Mouse (Mus musculus) layer of hippocampus, adult 2 months (tissue): ENCODE data around the gene Nampt. TPM values are rescaled to one million over a fixed set of nuclear protein-coding genes. Genes with fewer than 3 reads are reported as not detected.
A peak's percentile ranks its signal among the peaks of the same experiment; 100 is the strongest.

ENCODE experiments used
- DNase-seq, 2 experiments: peaks; one replicate each; pipeline ENCODE4 v3.0.0; 2022; ENCODE audit warnings: low spot score in 2 of 2
- H3K27ac ChIP-seq: fragments of 200-600 bp; 2 replicates; pipeline ENCODE4 v1.8.1; 2022
- H3K4me3 ChIP-seq: fragments of 200-600 bp; 2 replicates; pipeline ENCODE4 v1.8.1; 2022; ENCODE audit warnings: mild to moderate bottlenecking
- CTCF ChIP-seq: fragments of 200-600 bp; conservative IDR thresholded peaks from 2 replicates; pipeline ENCODE4 v1.8.1; 2022; ENCODE audit warnings: antibody characterized with exemption, mild to moderate bottlenecking, moderate library complexity
- total RNA-seq, 2 experiments: library from RNA; stranded (reverse); gene quantifications; 2 replicates each; pipeline ENCODE4 v1.2.3; 2021

Nampt gene
- total RNA-seq, 2 experiments from 2014 or later: 41.3 to 42.9 TPM

DNA sequence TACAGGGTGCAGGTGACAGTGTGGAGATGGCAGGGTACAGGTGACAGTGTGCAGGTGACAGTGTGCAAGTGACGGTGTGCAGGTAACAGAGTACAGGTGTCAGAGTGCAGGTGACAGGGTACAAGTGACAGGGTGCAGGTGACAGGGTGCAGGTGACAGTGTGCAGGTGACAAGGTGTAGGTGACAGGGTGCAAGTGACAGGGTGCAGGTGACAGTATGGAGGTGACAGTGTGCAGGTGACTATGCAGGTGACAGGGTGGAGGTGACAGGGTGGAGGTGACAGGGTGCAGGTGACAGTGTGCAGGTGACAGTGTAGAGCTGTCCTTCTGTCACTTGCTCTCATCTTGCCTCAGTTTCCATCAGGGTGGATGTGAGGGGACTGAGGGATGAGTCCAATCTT is 76.5 kb downstream of the Nampt start:
- TF ChIP-seq CTCF: no peak
- no peak for DNase-seq

DNA sequence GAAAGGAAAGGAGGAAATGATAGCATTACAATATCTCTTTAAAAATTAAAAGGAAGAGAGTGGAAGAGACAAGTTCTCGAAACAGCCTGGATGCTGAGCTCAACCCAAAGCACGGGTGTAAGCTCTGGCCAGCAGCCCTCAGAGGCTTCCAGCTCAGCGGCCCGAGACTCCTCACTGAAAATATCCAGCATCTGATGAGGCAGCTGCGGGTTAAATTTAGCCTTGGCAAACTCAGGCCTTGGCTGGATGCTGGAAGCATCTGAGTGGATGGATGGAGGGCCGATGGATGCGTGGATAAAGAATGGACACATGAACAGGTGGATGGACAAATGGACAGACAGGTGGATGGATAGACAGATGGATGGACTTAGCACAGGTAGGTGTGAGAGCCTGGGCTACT is 77.2 kb downstream of the Nampt start:
- Histone ChIP-seq H3K27ac (peak overlapping the region; percentile 87), H3K4me3 (peak overlapping the region; percentile 10; the same call in 1 of the 2 replicates)
- DNase-seq: no peak
- no peak for TF ChIP-seq CTCF

More for the DNA sequence above, 76.5 kb downstream of the Nampt start:
- Histone ChIP-seq H3K27ac (no peak overlapping the region), H3K4me3 (no peak overlapping the region)

DNA sequence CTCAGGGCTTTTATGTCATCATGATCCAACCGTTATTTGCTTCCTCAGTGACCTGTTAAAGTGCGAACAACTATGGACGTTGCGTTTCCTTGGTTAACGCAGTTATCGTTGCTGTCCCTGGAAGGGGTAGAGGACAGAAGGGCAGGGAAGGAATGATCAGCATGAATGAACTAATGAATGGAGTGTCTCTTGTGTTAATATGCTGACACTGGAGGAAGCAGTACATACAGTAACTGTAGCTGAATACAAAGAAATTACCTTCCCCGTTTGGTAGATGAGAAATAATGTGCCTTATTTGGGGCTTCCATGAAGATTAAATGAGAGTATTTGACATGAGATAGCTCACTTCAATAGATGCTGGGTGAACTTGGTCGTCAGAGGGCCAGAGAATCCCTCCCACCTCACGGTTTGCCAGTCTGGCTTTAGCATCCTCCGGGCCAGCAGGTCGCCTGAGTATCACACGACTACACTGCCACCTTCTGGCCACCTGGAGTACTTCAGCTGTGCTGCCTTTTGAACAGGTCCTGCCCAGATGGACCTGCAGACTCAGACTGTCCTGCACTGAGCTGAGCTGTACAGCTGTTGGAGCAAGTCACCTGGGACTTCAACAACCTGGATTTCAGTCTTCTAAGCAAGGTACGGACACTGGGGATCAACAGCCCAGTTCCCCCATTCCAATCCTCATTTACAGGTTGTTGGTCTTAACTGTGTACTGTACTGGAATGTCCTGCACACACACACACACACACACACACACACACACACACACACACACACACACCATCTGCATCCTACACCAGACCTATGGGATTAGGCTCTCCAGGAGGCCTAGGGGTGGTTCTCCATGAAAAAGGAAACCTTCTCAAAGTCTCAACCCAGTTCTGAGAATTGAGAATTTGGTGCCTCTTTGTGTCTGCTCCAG is 78.1 kb downstream of the Nampt start:
- peak; percentile 76 to 87 for DNase-seq
- peak; percentile 99 for TF ChIP-seq CTCF
- peak overlapping the region; percentile 87 for H3K27ac ChIP-seq
- peak overlapping the region; percentile 14; the same call in 1 of the 2 replicates for H3K4me3 ChIP-seq

DNA sequence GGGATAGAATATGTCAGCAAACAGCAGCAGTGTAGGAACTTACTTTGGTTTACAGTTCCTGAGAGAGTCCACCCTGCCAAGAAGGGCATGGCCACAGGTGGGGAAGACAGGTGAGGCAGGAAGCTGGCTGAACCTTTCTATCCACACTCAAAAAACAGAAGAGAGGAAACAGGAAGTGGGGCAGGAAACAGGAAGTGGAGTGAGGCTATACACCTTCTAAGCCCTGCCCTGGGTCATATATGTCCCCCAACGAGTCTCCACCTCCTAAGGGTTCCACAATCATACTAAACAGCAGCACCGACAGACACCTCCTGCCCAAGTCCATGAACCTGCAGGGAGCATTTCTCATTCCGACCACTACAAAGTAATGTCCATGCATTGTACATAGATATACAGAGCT is 81.7 kb downstream of the Nampt start:
- Histone ChIP-seq H3K27ac (no peak overlapping the region), H3K4me3 (no peak overlapping the region)
- TF ChIP-seq CTCF: no peak
- no peak for DNase-seq

Other genes starting within 250 kb of the Nampt start
- 10 to 100 TPM; 44.1 to 46.0 TPM for gene Sypl, start 134.3 kb downstream of the Nampt start, total RNA-seq